Mouse (Mus musculus) stomach, postnatal 0 days (tissue): Measurements from ENCODE around the gene 4930539E08Rik. TPM values are rescaled to one million over a fixed set of nuclear protein-coding genes. Genes with fewer than 3 reads are reported as not detected.
A peak's percentile ranks its signal among the peaks of the same experiment; 100 is the strongest.

Experiments
- ATAC-seq: fragments of 200-750 bp; cut with Nextera tagmentation; 2 replicates; pipeline ENCODE4 v1.8.0; 2017; ENCODE audit not compliant: low FRiP score, low TSS enrichment
- DNase-seq: peaks from one replicate; pipeline ENCODE4 v3.0.0-alpha.2; 2016; ENCODE audit warnings: low spot score
- H3K27ac ChIP-seq: fragments of 300-500 bp; sonication (generic); replicated peaks from 2 replicates; pipeline ENCODE4 v1.5.1; 2014; ENCODE audit warnings: mild to moderate bottlenecking, control low read depth
- H3K27me3 ChIP-seq: fragments of 300-500 bp; sonication (generic); 2 replicates; pipeline ENCODE4 v1.6.1; 2014; ENCODE audit warnings: low read length; ENCODE audit not compliant: control insufficient read depth, insufficient read depth
- H3K36me3 ChIP-seq: fragments of 300-500 bp; sonication (generic); 2 replicates; pipeline ENCODE4 v1.6.1; 2014; ENCODE audit warnings: low read length, mixed read lengths; ENCODE audit not compliant: control insufficient read depth, insufficient read depth
- H3K4me1 ChIP-seq: fragments of 300-500 bp; sonication (generic); replicated peaks from 2 replicates; pipeline ENCODE4 v1.6.1; 2014; ENCODE audit warnings: antibody characterized with exemption; ENCODE audit not compliant: control insufficient read depth, insufficient read depth
- H3K4me2 ChIP-seq: fragments of 300-500 bp; sonication (generic); replicated peaks from 2 replicates; pipeline ENCODE4 v1.6.1; 2014; ENCODE audit warnings: low read depth, mild to moderate bottlenecking, control low read depth, moderate library complexity
- H3K4me3 ChIP-seq: fragments of 300-500 bp; sonication (generic); 2 replicates; pipeline ENCODE4 v1.5.1; 2014; ENCODE audit warnings: low read depth, low read length, control low read depth
- H3K9ac ChIP-seq: fragments of 300-500 bp; sonication (generic); 2 replicates; pipeline ENCODE4 v1.6.1; 2014; ENCODE audit warnings: mild to moderate bottlenecking, low read length, control low read depth, mixed read lengths
- H3K9me3 ChIP-seq: fragments of 300-500 bp; sonication (generic); 2 replicates; pipeline ENCODE4 v1.6.1; 2016; ENCODE audit warnings: low read length; ENCODE audit not compliant: control insufficient read depth
- CTCF ChIP-seq: IDR thresholded peaks from 2 replicates; pipeline ENCODE4 v1.5.1; 2016; ENCODE audit warnings: antibody characterized with exemption, low read depth, mild to moderate bottlenecking, moderate library complexity
- EP300 ChIP-seq: optimal IDR thresholded peaks from 2 replicates; pipeline ENCODE3; 2016; ENCODE audit warnings: antibody characterized with exemption
- WGBS: fragments of 180-500 bp; shearing (Covaris S2); extraction: QIAGEN DNeasy Blood & Tissue Kit; methylation state at CpG from one replicate; pipeline ENCODE4 v1.1.7; 2014; 5-methylcytosine and 5-hydroxymethylcytosine counted together
- polyA plus RNA-seq: library from polyadenylated mRNA; unstranded; fragments of >200 nt; fragmentation: Nextera tagmentation; extraction: Ambion mirVana; gene quantifications from 2 replicates; pipeline ENCODE4 v1.2.1, GENCODE M21; 2015

Gene 4930539E08Rik
- polyA plus RNA-seq, 1 experiment from 2014 or later, result 2.2 TPM

- Histone ChIP-seq H3K9ac (no peak overlapping the region), H3K27me3 (no peaks in the 10 kb centered on the region), H3K4me1 (peaks cover 4% of the 10 kb centered on the region; the same call in 1 of the 2 replicates), H3K4me3 (no peak overlapping the region), H3K4me2 (no peak overlapping the region), H3K9me3 (no peaks in the 10 kb centered on the region), H3K36me3 (no peaks in the 10 kb centered on the region), H3K27ac (no peak overlapping the region)
- DNase-seq (peak; percentile 81), ATAC-seq (no peak)
- TF ChIP-seq EP300, result no peak
- TF ChIP-seq CTCF, result peak; percentile 94
- 21% methylated on average over 13 of the region's 13 CpGs for WGBS
Observed at GRCm38 (mm10) chr17:28926380-28926779, 11.3 kb upstream of the 4930539E08Rik start.

- no peaks in the 10 kb centered on the region for H3K9me3 ChIP-seq
- no peak overlapping the region for H3K9ac ChIP-seq
- no peak overlapping the region for H3K4me3 ChIP-seq
- 0 out of 2 replicates have a peak, but pooled peaks have one; percentile 9 for ATAC-seq
- WGBS, result 68% methylated on average over 8 of the region's 8 CpGs
- no peak overlapping the region for H3K4me2 ChIP-seq
- no peaks in the 10 kb centered on the region for H3K4me1 ChIP-seq
- TF ChIP-seq CTCF, result no peak
- no peak for TF ChIP-seq EP300
- 0 out of 2 replicates have a peak overlapping the region, but pooled peaks have one; percentile 13 for H3K27ac ChIP-seq
- no peak for DNase-seq
- no peaks in the 10 kb centered on the region for H3K27me3 ChIP-seq
- no peaks in the 10 kb centered on the region for H3K36me3 ChIP-seq
Observed at GRCm38 (mm10) chr17:28924957-28925595, 10.0 kb upstream of the 4930539E08Rik start.

- no peak overlapping the region for H3K4me3 ChIP-seq
- DNase-seq, result no peak
- no peak overlapping the region for H3K9ac ChIP-seq
- H3K36me3 ChIP-seq, result no peaks in the 10 kb centered on the region
- no peak for TF ChIP-seq CTCF
- no peak for TF ChIP-seq EP300
- H3K27me3 ChIP-seq, result no peaks in the 10 kb centered on the region
- no peak for ATAC-seq
- no peaks in the 10 kb centered on the region for H3K9me3 ChIP-seq
- 55% methylated on average over 6 of the region's 6 CpGs for WGBS
- H3K27ac ChIP-seq, result no peak overlapping the region
- no peak overlapping the region for H3K4me2 ChIP-seq
- no peaks in the 10 kb centered on the region for H3K4me1 ChIP-seq
Observed at GRCm38 (mm10) chr17:28922096-28922495, 7.0 kb upstream of the 4930539E08Rik start.

- Histone ChIP-seq H3K27ac (no peak overlapping the region), H3K27me3 (no peaks in the 10 kb centered on the region), H3K9me3 (no peaks in the 10 kb centered on the region), H3K4me2 (no peak overlapping the region), H3K4me3 (no peak overlapping the region), H3K9ac (no peak overlapping the region), H3K36me3 (no peaks in the 10 kb centered on the region), H3K4me1 (no peaks in the 10 kb centered on the region)
- TF ChIP-seq CTCF (no peak), EP300 (no peak)
- 59% methylated on average over 8 of the region's 8 CpGs for WGBS
- DNase-seq, result peak; percentile 47
- 0 out of 2 replicates have a peak, but pooled peaks have one; percentile 25 for ATAC-seq
Observed at GRCm38 (mm10) chr17:28921086-28921485, 6.0 kb upstream of the 4930539E08Rik start.

GRCm38 (mm10) chr17:28916520-28916919 is 1.4 kb upstream of the 4930539E08Rik start:
- H3K36me3 ChIP-seq, result no peaks in the 10 kb centered on the region
- TF ChIP-seq EP300, result no peak
- TF ChIP-seq CTCF, result no peak
- H3K9ac ChIP-seq, result no peak overlapping the region
- no peaks in the 10 kb centered on the region for H3K9me3 ChIP-seq
- 92% methylated on average over 1 of the region's 1 CpGs for WGBS
- no peaks in the 10 kb centered on the region for H3K27me3 ChIP-seq
- H3K27ac ChIP-seq, result no peak overlapping the region
- H3K4me2 ChIP-seq, result no peak overlapping the region
- H3K4me3 ChIP-seq, result no peak overlapping the region
- DNase-seq, result no peak
- ATAC-seq, result no peak
- H3K4me1 ChIP-seq, result no peaks in the 10 kb centered on the region

GRCm38 (mm10) chr17:28913940-28914339 is 1.2 kb downstream of the 4930539E08Rik start:
- Histone ChIP-seq H3K9me3 (no peaks in the 10 kb centered on the region), H3K4me3 (no peak overlapping the region), H3K4me1 (no peaks in the 10 kb centered on the region), H3K36me3 (no peaks in the 10 kb centered on the region), H3K4me2 (no peak overlapping the region), H3K9ac (no peak overlapping the region), H3K27ac (peak overlapping the region; percentile 40; the same call in 1 of the 2 replicates), H3K27me3 (no peaks in the 10 kb centered on the region)
- 46% methylated on average over 6 of the region's 6 CpGs for WGBS
- ATAC-seq (peak; percentile 48; the same call in 1 of the 2 replicates), DNase-seq (no peak)
- no peak for TF ChIP-seq CTCF
- no peak for TF ChIP-seq EP300
